Mouse (Mus musculus): Measurements from ENCODE around the gene Taok3. TPM values are rescaled to one million over a fixed set of nuclear protein-coding genes. Genes with fewer than 3 reads are reported as not detected.

The Taok3 gene
- polyA plus RNA-seq, 2 experiments: 7.4 to 14.3 TPM

DNA sequence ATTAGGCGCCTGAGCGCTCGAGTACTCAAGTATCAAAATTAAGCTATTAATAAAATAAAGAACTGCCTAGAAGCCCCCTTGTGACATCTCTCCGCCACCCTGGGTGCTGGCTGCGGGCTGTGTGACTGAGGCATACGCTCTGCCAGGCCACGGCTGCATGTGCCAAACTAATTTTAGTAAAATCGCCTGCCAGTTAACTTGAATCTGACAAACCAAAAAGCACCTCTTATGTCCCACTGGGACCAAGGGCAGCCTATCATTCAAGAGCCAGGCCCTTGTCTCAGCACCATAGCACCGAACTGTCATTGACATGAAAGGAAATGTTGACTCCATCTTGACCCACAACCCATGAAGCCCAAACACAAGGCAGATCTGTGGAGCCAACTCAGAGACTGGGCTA, 14.2 kb upstream of the Taok3 start:
- DNase-seq (ENCODE audit: low spot score): no peak
- Histone ChIP-seq H3K4me1 (ENCODE audit: control insufficient read depth, insufficient read depth, low read length) (no peaks in the 10 kb centered on the region), H3K4me3 (replicated peaks; ENCODE audit: low read length) (no peak overlapping the region), H3K4me2 (replicated peaks; ENCODE audit: low read depth, low read length, severe bottlenecking) (no peak overlapping the region), H3K36me3 (ENCODE audit: control insufficient read depth, insufficient read depth, low read length) (peaks cover 95% of the 10 kb centered on the region), H3K27ac (replicated peaks; ENCODE audit: low read depth, low read length) (no peak overlapping the region), H3K9me3 (ENCODE audit: control insufficient read depth, low read length) (no peaks in the 10 kb centered on the region), H3K9ac (ENCODE audit: low read depth, low read length, severe bottlenecking) (no peak overlapping the region), H3K27me3 (ENCODE audit: control insufficient read depth, insufficient read depth, low read length) (no peaks in the 10 kb centered on the region)
- 88% methylated on average over 9 of the region's 9 CpGs for WGBS
- no peak for TF ChIP-seq POLR2A (IDR thresholded peaks at IDR 0.05; ENCODE audit: borderline replicate concordance, extremely low read depth, insufficient read depth, insufficient read length)
- ATAC-seq (ENCODE audit: low FRiP score, low read depth): no peak

- no peak for TF ChIP-seq POLR2A (IDR thresholded peaks at IDR 0.05; ENCODE audit: borderline replicate concordance, extremely low read depth, insufficient read depth, insufficient read length)
- no peak for ATAC-seq (ENCODE audit: low FRiP score, low read depth)
These were observed 11.6 kb upstream of the Taok3 start for GRCm38 (mm10) chr5:117108292-117108691.

DNA sequence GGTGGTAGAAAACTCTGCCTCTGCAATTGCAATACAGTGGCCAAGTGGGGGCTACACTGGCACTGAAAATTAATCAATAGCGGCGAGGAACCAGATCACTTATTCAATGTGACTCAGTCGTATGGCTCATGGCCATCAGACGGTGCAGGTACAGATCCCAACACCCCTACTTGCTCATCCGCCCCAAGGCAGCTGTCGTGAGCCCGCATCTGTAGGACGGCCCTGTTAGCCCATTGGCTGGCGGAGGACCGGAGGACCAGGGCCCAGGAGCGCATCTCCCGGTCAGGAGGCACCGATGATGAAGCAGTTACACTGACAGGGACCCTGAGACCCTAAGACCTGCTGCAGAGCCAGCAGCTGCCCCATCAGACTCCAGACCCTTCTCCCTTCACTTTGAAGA, 11.2 kb upstream of the Taok3 start:
- 96% methylated on average over 13 of the region's 13 CpGs for whole genome bisulfite sequencing
- Histone ChIP-seq H3K4me2 (replicated peaks; ENCODE audit: low read depth, low read length, severe bottlenecking) (no peak overlapping the region), H3K27me3 (ENCODE audit: control insufficient read depth, insufficient read depth, low read length) (no peaks in the 10 kb centered on the region), H3K36me3 (ENCODE audit: control insufficient read depth, insufficient read depth, low read length) (peaks cover 89% of the 10 kb centered on the region), H3K4me3 (replicated peaks; ENCODE audit: low read length) (no peak overlapping the region), H3K9ac (ENCODE audit: low read depth, low read length, severe bottlenecking) (no peak overlapping the region), H3K4me1 (ENCODE audit: control insufficient read depth, insufficient read depth, low read length) (no peaks in the 10 kb centered on the region), H3K27ac (replicated peaks; ENCODE audit: low read depth, low read length) (no peak overlapping the region), H3K9me3 (ENCODE audit: control insufficient read depth, low read length) (no peaks in the 10 kb centered on the region)
- no peak for DNase-seq (ENCODE audit: low spot score)
- TF ChIP-seq POLR2A (IDR thresholded peaks at IDR 0.05; ENCODE audit: borderline replicate concordance, extremely low read depth, insufficient read depth, insufficient read length): no peak
- ATAC-seq (ENCODE audit: low FRiP score, low read depth): no peak

More at GRCm38 (mm10) chr5:117108292-117108691, 11.6 kb upstream of the Taok3 start:
- WGBS: 95% methylated on average over 13 of the region's 13 CpGs
- H3K27ac ChIP-seq (replicated peaks; ENCODE audit: low read depth, low read length): no peak overlapping the region
- no peaks in the 10 kb centered on the region for H3K27me3 ChIP-seq (ENCODE audit: control insufficient read depth, insufficient read depth, low read length)
- peaks cover 90% of the 10 kb centered on the region for H3K36me3 ChIP-seq (ENCODE audit: control insufficient read depth, insufficient read depth, low read length)
- H3K4me1 ChIP-seq (ENCODE audit: control insufficient read depth, insufficient read depth, low read length): no peaks in the 10 kb centered on the region
- no peak overlapping the region for H3K4me2 ChIP-seq (replicated peaks; ENCODE audit: low read depth, low read length, severe bottlenecking)
- H3K9me3 ChIP-seq (ENCODE audit: control insufficient read depth, low read length): no peaks in the 10 kb centered on the region
- H3K4me3 ChIP-seq (replicated peaks; ENCODE audit: low read length): no peak overlapping the region
- no peak overlapping the region for H3K9ac ChIP-seq (ENCODE audit: low read depth, low read length, severe bottlenecking)
- no peak for DNase-seq (ENCODE audit: low spot score)

DNA sequence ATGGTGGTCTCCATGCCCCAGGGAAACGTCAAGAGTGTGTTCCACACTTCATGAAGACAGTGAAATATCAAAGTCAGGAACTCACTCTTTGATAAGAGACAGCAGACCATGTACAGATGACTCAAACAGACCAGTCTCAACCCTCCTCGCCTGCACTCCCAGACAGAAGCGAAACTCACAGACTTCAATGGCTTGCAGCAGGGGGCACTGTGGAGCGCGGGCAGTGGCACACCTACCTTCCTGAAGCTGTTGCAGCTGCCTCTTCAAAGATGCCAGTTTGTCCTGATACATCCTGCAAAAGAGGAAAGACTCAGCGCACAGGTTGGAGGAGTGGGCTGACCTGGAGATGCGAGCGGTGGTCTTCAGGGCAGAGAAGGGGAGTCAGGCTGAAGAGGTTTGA, 10.4 kb upstream of the Taok3 start:
- no peak overlapping the region for H3K27ac ChIP-seq (replicated peaks; ENCODE audit: low read depth, low read length)
- peaks cover 82% of the 10 kb centered on the region for H3K36me3 ChIP-seq (ENCODE audit: control insufficient read depth, insufficient read depth, low read length)
- ATAC-seq (ENCODE audit: low FRiP score, low read depth): no peak
- H3K4me1 ChIP-seq (ENCODE audit: control insufficient read depth, insufficient read depth, low read length): no peaks in the 10 kb centered on the region
- H3K9ac ChIP-seq (ENCODE audit: low read depth, low read length, severe bottlenecking): no peak overlapping the region
- no peak for DNase-seq (ENCODE audit: low spot score)
- H3K27me3 ChIP-seq (ENCODE audit: control insufficient read depth, insufficient read depth, low read length): no peaks in the 10 kb centered on the region
- WGBS: 87% methylated on average over 8 of the region's 8 CpGs
- no peak overlapping the region for H3K4me2 ChIP-seq (replicated peaks; ENCODE audit: low read depth, low read length, severe bottlenecking)
- H3K4me3 ChIP-seq (replicated peaks; ENCODE audit: low read length): no peak overlapping the region
- TF ChIP-seq POLR2A (IDR thresholded peaks at IDR 0.05; ENCODE audit: borderline replicate concordance, extremely low read depth, insufficient read depth, insufficient read length): no peak
- H3K9me3 ChIP-seq (ENCODE audit: control insufficient read depth, low read length): no peaks in the 10 kb centered on the region

DNA sequence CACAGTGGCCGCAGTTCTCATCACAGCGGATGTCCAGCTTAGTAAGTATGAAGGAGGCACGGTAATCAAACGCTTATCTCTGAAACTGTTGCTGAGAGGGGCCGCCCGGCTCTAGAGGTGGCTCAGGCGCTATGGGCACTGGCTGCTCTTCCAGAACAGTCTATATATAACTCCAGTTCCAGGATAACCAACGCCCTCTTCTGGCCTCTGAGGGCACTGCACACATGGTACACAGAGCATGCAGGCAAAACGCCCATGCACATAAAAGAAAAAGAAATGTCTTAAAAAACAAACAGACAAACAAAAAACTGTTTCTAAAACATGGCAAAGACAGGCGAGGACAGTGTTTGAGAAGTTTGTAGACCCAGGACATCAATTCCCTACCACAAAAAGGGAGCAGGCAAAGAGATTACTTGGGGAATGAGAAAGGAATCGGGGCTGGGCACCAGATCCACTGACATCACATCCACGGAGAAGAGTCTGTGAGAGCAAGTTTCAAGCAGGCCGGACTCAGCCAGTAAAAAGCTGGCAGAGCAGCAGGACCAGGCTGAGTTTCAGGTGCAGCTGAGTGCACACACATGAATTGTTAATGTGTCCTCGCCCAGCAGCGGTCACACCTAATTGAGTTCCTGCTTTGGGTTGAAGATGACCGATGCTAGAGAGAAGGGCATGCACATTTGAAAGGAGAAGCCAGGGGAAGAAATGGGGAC, 8.7 kb upstream of the Taok3 start:
- no peak overlapping the region for H3K9ac ChIP-seq (ENCODE audit: low read depth, low read length, severe bottlenecking)
- no peak for DNase-seq (ENCODE audit: low spot score)
- no peak overlapping the region for H3K27ac ChIP-seq (replicated peaks; ENCODE audit: low read depth, low read length)
- peaks cover 66% of the 10 kb centered on the region for H3K36me3 ChIP-seq (ENCODE audit: control insufficient read depth, insufficient read depth, low read length)
- ATAC-seq (ENCODE audit: low FRiP score, low read depth): no peak
- TF ChIP-seq POLR2A (IDR thresholded peaks at IDR 0.05; ENCODE audit: borderline replicate concordance, extremely low read depth, insufficient read depth, insufficient read length): no peak
- whole genome bisulfite sequencing: 91% methylated on average over 16 of the region's 16 CpGs
- no peaks in the 10 kb centered on the region for H3K9me3 ChIP-seq (ENCODE audit: control insufficient read depth, low read length)
- no peak overlapping the region for H3K4me2 ChIP-seq (replicated peaks; ENCODE audit: low read depth, low read length, severe bottlenecking)
- H3K27me3 ChIP-seq (ENCODE audit: control insufficient read depth, insufficient read depth, low read length): no peaks in the 10 kb centered on the region
- H3K4me3 ChIP-seq (replicated peaks; ENCODE audit: low read length): no peak overlapping the region
- no peaks in the 10 kb centered on the region for H3K4me1 ChIP-seq (ENCODE audit: control insufficient read depth, insufficient read depth, low read length)
